Mouse (Mus musculus) small intestine, adult 2 months (tissue): Measurements from ENCODE around the gene Mfn2.
A peak's percentile ranks its signal among the peaks of the same experiment; 100 is the strongest.

Source experiments
- CTCF ChIP-seq: fragments of 200-500 bp; IDR thresholded peaks from 2 replicates; pipeline ENCODE4 v1.5.1; 2012; ENCODE audit warnings: low read depth, mild to moderate bottlenecking, control low read depth, inconsistent platforms, low read length, moderate library complexity, mixed read lengths; ENCODE audit not compliant: insufficient replicate concordance, insufficient read length; ENCODE audit errors: extremely low read depth
- POLR2A ChIP-seq: fragments of 200-500 bp; IDR thresholded peaks from 2 replicates; pipeline ENCODE4 v1.6.1; 2012; ENCODE audit warnings: low read depth, mild to moderate bottlenecking, control low read depth, inconsistent platforms, low read length, moderate library complexity

DNA sequence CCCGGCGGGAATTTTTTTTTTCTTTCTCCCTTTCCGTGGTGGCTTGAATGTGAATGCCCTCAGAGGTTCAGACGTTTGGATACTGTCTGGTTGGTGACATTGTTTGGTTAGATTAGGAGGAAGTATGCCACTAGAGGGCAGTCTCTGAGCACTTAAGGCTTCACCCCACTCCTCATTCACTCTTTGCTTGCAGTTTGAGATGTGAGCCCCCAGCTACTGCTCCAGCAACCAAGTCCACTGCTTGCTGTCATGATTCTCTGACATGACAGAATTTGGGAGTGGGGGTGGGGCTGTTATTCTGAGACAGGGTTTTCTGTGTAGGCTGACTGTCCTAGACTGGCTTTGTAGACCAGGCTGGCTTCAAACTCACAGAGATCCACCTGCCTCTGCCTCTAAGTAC lies 49.1 kb upstream of the Mfn2 start:
- TF ChIP-seq CTCF, result peak; percentile 46; the same call in 1 of the 2 replicates
- TF ChIP-seq POLR2A, result no peak
